Mouse (Mus musculus) spleen, adult 2 months (tissue): ENCODE measurements around the gene Prap1.

ENCODE experiments used
- CTCF ChIP-seq: fragments of 200-500 bp; IDR thresholded peaks from 2 replicates; pipeline ENCODE4 v1.5.1; 2011; ENCODE audit warnings: mild to moderate bottlenecking, inconsistent platforms; ENCODE audit not compliant: insufficient read depth, insufficient read length, insufficient replicate concordance; ENCODE audit errors: extremely low read depth
- POLR2A ChIP-seq: fragments of 200-500 bp; IDR thresholded peaks from 2 replicates; pipeline ENCODE4 v1.6.1; 2011; ENCODE audit warnings: low read depth, low read length, inconsistent platforms

DNA sequence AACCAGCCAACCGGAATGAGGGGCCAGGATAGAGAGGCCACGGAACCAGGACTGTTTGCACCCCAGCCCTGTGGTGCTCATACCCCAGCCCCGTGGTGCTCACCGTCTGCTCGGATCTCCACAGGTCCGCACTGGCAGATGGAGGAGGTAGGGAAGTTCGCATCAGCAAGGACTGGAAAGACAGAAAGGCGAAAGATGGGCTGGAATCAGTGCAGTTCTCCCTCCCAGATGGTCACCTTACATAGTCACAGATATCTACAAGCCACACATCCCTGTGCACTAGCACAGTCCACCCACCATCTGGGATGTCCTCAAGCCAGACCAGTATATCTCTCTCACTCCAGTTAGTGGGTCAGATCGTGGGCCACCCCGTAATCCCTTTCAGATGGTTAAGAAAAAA is 8.3 kb downstream of the Prap1 start:
- TF ChIP-seq POLR2A: no peak
- TF ChIP-seq CTCF: no peak
